Mouse (Mus musculus): ENCODE results near the gene Eif4e1b. TPM values are rescaled to one million over a fixed set of nuclear protein-coding genes. Genes with fewer than 3 reads are reported as not detected.

Eif4e1b gene
- polyA plus RNA-seq, 1 experiment from 2014 or later, result not detected

DNA sequence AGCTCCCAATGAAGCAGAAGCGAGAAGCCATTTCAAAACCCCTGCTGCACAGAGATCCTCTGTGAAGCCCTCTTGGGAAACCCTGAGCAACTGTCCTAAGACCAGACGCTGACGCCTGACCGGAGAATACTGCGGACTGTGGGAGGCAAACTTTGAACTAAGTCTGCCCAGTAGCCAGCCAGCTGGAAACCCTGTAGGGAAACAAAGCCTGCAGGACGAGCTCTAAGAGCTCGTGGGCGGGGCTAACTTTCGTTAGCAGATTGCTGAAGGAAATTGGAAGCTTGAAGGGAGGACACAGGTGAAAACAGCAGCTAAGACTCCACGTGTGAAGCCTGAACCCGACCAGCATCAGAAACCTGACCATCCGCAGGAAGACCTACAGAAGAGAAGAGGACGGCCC is 45.7 kb downstream of the Eif4e1b start:
- peaks cover 5% of the 10 kb centered on the region for H3K4me1 ChIP-seq (replicated peaks; ENCODE audit: control insufficient read depth, insufficient read depth, low read length)
- H3K27ac ChIP-seq, result no peak overlapping the region
- no peaks in the 10 kb centered on the region for H3K36me3 ChIP-seq (replicated peaks; ENCODE audit: control insufficient read depth, insufficient read depth)
- DNase-seq (ENCODE audit: low spot score), result no peak
- H3K4me3 ChIP-seq (replicated peaks; ENCODE audit: low read length), result no peak overlapping the region
- H3K9me3 ChIP-seq (ENCODE audit: control insufficient read depth, low read length), result no peaks in the 10 kb centered on the region
- WGBS, result 5% methylated on average over 13 of the region's 13 CpGs
- H3K27me3 ChIP-seq (ENCODE audit: control insufficient read depth, insufficient read depth, low read length), result no peaks in the 10 kb centered on the region
- peak overlapping the region; percentile 21; the same call in 1 of the 2 replicates for H3K4me2 ChIP-seq (replicated peaks)
- no peak for ATAC-seq (ENCODE audit: low FRiP score)
- H3K9ac ChIP-seq, result no peak overlapping the region

DNA sequence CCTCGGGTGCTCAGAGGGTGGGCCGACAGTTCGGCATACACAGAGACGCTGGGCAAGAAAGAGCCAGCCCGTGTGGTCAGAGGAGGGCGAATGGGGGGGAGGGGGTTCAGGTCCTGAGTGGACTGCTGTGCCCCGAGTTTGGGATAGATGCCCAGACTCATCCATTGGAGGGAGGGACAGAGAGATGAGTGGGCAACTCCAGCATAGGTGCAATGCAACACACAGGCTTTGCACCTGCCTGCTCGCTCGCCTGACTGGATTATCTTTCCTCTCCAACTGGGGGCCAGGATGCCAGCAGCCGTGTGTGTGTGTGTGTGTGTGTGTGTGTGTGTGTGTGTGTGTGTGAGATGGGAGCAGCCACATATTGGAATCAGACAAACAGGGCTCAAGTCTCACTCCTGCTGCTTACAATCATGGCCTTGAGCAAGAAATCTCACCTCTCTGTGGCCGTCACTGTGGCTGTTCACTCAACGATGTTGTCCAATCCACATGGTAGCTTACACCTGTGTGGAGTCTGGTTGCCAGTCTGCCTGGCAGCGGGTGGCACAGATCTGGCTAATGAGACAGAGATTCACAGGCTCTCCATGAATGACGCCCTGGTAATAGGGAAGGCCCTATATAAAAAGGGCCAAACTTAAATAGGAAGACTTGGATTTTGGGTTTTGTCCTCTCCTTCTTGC is 52.7 kb downstream of the Eif4e1b start:
- H3K9ac ChIP-seq, result no peak overlapping the region
- H3K36me3 ChIP-seq (replicated peaks; ENCODE audit: control insufficient read depth, insufficient read depth), result no peaks in the 10 kb centered on the region
- H3K4me3 ChIP-seq (replicated peaks; ENCODE audit: low read length), result no peak overlapping the region
- WGBS, result 68% methylated on average over 14 of the region's 14 CpGs
- no peak overlapping the region for H3K27ac ChIP-seq
- ATAC-seq (ENCODE audit: low FRiP score) (no peak), DNase-seq (ENCODE audit: low spot score) (no peak)
- no peaks in the 10 kb centered on the region for H3K9me3 ChIP-seq (ENCODE audit: control insufficient read depth, low read length)
- H3K4me1 ChIP-seq (replicated peaks; ENCODE audit: control insufficient read depth, insufficient read depth, low read length), result peaks cover 20% of the 10 kb centered on the region
- H3K27me3 ChIP-seq (ENCODE audit: control insufficient read depth, insufficient read depth, low read length), result no peaks in the 10 kb centered on the region
- H3K4me2 ChIP-seq (replicated peaks), result no peak overlapping the region

DNA sequence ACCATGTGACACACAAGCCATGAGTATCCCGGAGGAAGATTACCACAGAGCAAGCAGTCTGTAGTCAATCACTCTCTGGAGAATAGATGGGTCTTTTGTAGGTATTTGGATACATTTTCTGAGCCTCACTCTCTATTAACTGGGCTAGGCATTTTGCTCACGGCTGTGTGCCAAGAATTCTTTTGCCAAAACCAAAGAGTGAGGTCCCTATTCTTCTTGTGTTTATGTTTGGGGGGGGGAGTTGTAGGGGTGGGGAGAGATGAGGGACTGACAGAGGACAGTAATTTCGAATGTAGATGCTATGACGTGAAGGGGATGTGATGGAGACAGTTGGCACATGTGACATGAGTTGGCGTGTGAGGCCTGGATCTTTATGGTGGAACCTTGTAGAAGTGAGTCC is 53.3 kb downstream of the Eif4e1b start:
- no peak overlapping the region for H3K4me2 ChIP-seq (replicated peaks)
- WGBS, result 64% methylated on average over 5 of the region's 5 CpGs
- ATAC-seq (ENCODE audit: low FRiP score), result no peak

DNA sequence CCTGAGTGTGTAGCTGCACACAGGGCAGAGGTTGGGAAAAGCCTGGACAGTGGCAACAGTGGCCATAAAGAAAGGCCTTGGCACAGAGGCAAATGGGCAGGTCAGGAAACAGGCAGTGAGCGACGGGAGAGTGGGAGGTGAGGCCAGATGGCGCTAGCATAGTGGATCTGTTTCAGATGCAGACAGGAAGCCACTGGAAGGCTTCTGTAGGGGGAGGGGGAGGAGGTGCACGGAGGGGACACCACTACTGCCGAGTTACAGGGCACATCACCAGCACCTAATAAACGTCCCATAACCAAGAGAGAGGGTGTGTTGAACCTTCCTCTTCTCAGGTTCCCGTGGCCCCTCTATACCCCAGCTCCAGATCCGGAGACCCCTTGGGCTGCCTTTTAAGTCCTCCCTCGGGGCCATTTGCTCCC is 53.7 kb downstream of the Eif4e1b start:
- no peaks in the 10 kb centered on the region for H3K27me3 ChIP-seq (ENCODE audit: control insufficient read depth, insufficient read depth, low read length)
- WGBS, result 8% methylated on average over 9 of the region's 9 CpGs
- ATAC-seq (ENCODE audit: low FRiP score) (no peak), DNase-seq (ENCODE audit: low spot score) (no peak)
- no peak overlapping the region for H3K4me2 ChIP-seq (replicated peaks)
- no peaks in the 10 kb centered on the region for H3K36me3 ChIP-seq (replicated peaks; ENCODE audit: control insufficient read depth, insufficient read depth)
- no peaks in the 10 kb centered on the region for H3K9me3 ChIP-seq (ENCODE audit: control insufficient read depth, low read length)
- H3K27ac ChIP-seq, result no peak overlapping the region
- H3K4me1 ChIP-seq (replicated peaks; ENCODE audit: control insufficient read depth, insufficient read depth, low read length), result peaks cover 20% of the 10 kb centered on the region
- H3K9ac ChIP-seq, result peak overlapping the region; percentile 28; the same call in 1 of the 2 replicates
- no peak overlapping the region for H3K4me3 ChIP-seq (replicated peaks; ENCODE audit: low read length)

More for the DNA sequence above, 53.3 kb downstream of the Eif4e1b start:
- Histone ChIP-seq H3K4me1 (replicated peaks; ENCODE audit: control insufficient read depth, insufficient read depth, low read length) (peaks cover 20% of the 10 kb centered on the region), H3K36me3 (replicated peaks; ENCODE audit: control insufficient read depth, insufficient read depth) (no peaks in the 10 kb centered on the region), H3K9me3 (ENCODE audit: control insufficient read depth, low read length) (no peaks in the 10 kb centered on the region), H3K27me3 (ENCODE audit: control insufficient read depth, insufficient read depth, low read length) (no peaks in the 10 kb centered on the region), H3K9ac (no peak overlapping the region), H3K4me3 (replicated peaks; ENCODE audit: low read length) (no peak overlapping the region), H3K27ac (no peak overlapping the region)
- no peak for DNase-seq (ENCODE audit: low spot score)

Other genes starting within 250 kb of the Eif4e1b start
- gene 4833439L19Rik, start 218.6 kb upstream of the Eif4e1b start, polyA plus RNA-seq (2014; fragmentation: Nextera tagmentation; extraction: Ambion mirVana), result 237 and 263 TPM in 2 replicates
- gene Arl10, start 209.0 kb upstream of the Eif4e1b start, polyA plus RNA-seq (2014; fragmentation: Nextera tagmentation; extraction: Ambion mirVana), result 83.0 and 88.8 TPM in 2 replicates
- gene Nop16, start 193.9 kb upstream of the Eif4e1b start, polyA plus RNA-seq (2014; fragmentation: Nextera tagmentation; extraction: Ambion mirVana), result 42.1 and 46.7 TPM in 2 replicates
- gene Higd2a, start 193.8 kb upstream of the Eif4e1b start, polyA plus RNA-seq (2014; fragmentation: Nextera tagmentation; extraction: Ambion mirVana), result 261 and 275 TPM in 2 replicates
- 177 and 198 TPM in 2 replicates for gene Cltb, start 172.7 kb upstream of the Eif4e1b start, polyA plus RNA-seq (2014; fragmentation: Nextera tagmentation; extraction: Ambion mirVana)
- gene Faf2, start 162.2 kb upstream of the Eif4e1b start, polyA plus RNA-seq (2014; fragmentation: Nextera tagmentation; extraction: Ambion mirVana), result 81.4 and 88.8 TPM in 2 replicates
- gene Rnf44, start 90.1 kb upstream of the Eif4e1b start, polyA plus RNA-seq (2014; fragmentation: Nextera tagmentation; extraction: Ambion mirVana), result 75.9 and 80.7 TPM in 2 replicates
- gene Cdhr2, start 82.5 kb upstream of the Eif4e1b start, polyA plus RNA-seq (2014; fragmentation: Nextera tagmentation; extraction: Ambion mirVana), result 0.14 and 0.16 TPM in 2 replicates
- gene Gprin1, start 34.1 kb upstream of the Eif4e1b start, polyA plus RNA-seq (2014; fragmentation: Nextera tagmentation; extraction: Ambion mirVana), result 23.5 and 31.6 TPM in 2 replicates
- 78.0 and 103 TPM in 2 replicates for gene Sncb, start 17.4 kb upstream of the Eif4e1b start, polyA plus RNA-seq (2014; fragmentation: Nextera tagmentation; extraction: Ambion mirVana)
- 72.8 and 74.1 TPM in 2 replicates for gene Tspan17, start 5.4 kb downstream of the Eif4e1b start, polyA plus RNA-seq (2014; fragmentation: Nextera tagmentation; extraction: Ambion mirVana)
- 15.3 and 16.9 TPM in 2 replicates for gene Unc5a, start 165.4 kb downstream of the Eif4e1b start, polyA plus RNA-seq (2014; fragmentation: Nextera tagmentation; extraction: Ambion mirVana)
- gene Hk3, start 237.4 kb downstream of the Eif4e1b start, polyA plus RNA-seq (2014; fragmentation: Nextera tagmentation; extraction: Ambion mirVana), result 0.70 and 0.83 TPM in 2 replicates